Mouse (Mus musculus): Measurements from ENCODE around the gene Tiam1.

The Tiam1 gene

GRCm38 (mm10) chr16:90142574-90143415, 774 bp downstream of the Tiam1 start:
- no peak for DNase-seq (ENCODE audit: low read depth)

GRCm38 (mm10) chr16:90142247-90142573, 1.4 kb downstream of the Tiam1 start:
- no peak for DNase-seq (ENCODE audit: low read depth)

- no peak for DNase-seq (ENCODE audit: low read depth)
Measured at GRCm38 (mm10) chr16:90141556-90141955, 2.0 kb downstream of the Tiam1 start.

GRCm38 (mm10) chr16:90140571-90140970, 3.0 kb downstream of the Tiam1 start:
- no peak for DNase-seq (ENCODE audit: low read depth)

- DNase-seq (ENCODE audit: low read depth), result no peak
Measured at GRCm38 (mm10) chr16:90139696-90140095, 3.9 kb downstream of the Tiam1 start.

GRCm38 (mm10) chr16:90138151-90138550, 5.4 kb downstream of the Tiam1 start:
- DNase-seq (ENCODE audit: low read depth), result no peak

- no peak for DNase-seq (ENCODE audit: low read depth)
Measured at GRCm38 (mm10) chr16:90137175-90137574, 6.4 kb downstream of the Tiam1 start.

- DNase-seq (ENCODE audit: low read depth), result no peak
Measured at GRCm38 (mm10) chr16:90135580-90135979, 8.0 kb downstream of the Tiam1 start.

GRCm38 (mm10) chr16:90134351-90134750, 9.2 kb downstream of the Tiam1 start:
- no peak for DNase-seq (ENCODE audit: low read depth)

GRCm38 (mm10) chr16:90132816-90133215, 10.8 kb downstream of the Tiam1 start:
- DNase-seq (ENCODE audit: low read depth), result no peak

- DNase-seq (ENCODE audit: low read depth), result no peak
Measured at GRCm38 (mm10) chr16:90132331-90132730, 11.2 kb downstream of the Tiam1 start.

GRCm38 (mm10) chr16:90128817-90129587, 14.6 kb downstream of the Tiam1 start:
- no peak for DNase-seq (ENCODE audit: low read depth)

GRCm38 (mm10) chr16:90128361-90128760, 15.2 kb downstream of the Tiam1 start:
- DNase-seq (ENCODE audit: low read depth), result no peak

GRCm38 (mm10) chr16:90125318-90126314, 18.0 kb downstream of the Tiam1 start:
- no peak for DNase-seq (ENCODE audit: low read depth)

GRCm38 (mm10) chr16:90123091-90123490, 20.5 kb downstream of the Tiam1 start:
- no peak for DNase-seq (ENCODE audit: low read depth)

- DNase-seq (ENCODE audit: low read depth), result no peak
Measured at GRCm38 (mm10) chr16:90122439-90122838, 21.1 kb downstream of the Tiam1 start.

GRCm38 (mm10) chr16:90121799-90122198, 21.8 kb downstream of the Tiam1 start:
- DNase-seq (ENCODE audit: low read depth), result no peak

- DNase-seq (ENCODE audit: low read depth), result no peak
Measured at GRCm38 (mm10) chr16:90119969-90120368, 23.6 kb downstream of the Tiam1 start.

GRCm38 (mm10) chr16:90116637-90117182, 26.9 kb downstream of the Tiam1 start:
- no peak for DNase-seq (ENCODE audit: low read depth)

GRCm38 (mm10) chr16:90112577-90113155, 30.9 kb downstream of the Tiam1 start:
- DNase-seq (ENCODE audit: low read depth), result peak; percentile 17

GRCm38 (mm10) chr16:90109500-90109899, 34.1 kb downstream of the Tiam1 start:
- no peak for DNase-seq (ENCODE audit: low read depth)
